Mouse (Mus musculus) liver, adult 2 months (tissue): Measurements from ENCODE around the gene Tgfb2. TPM values are rescaled to one million over a fixed set of nuclear protein-coding genes. Genes with fewer than 3 reads are reported as not detected.
A peak's percentile ranks its signal among the peaks of the same experiment; 100 is the strongest.

Experiments used
- DNase-seq: peaks from one replicate; pipeline ENCODE4 v3.0.0-alpha.2; 2011; ENCODE audit warnings: low read depth, low spot score; ENCODE audit errors: extremely low read depth
- H3K27ac ChIP-seq: fragments of 200-500 bp; replicated peaks from 2 replicates; pipeline ENCODE4 v1.5.1; 2012; ENCODE audit warnings: low read depth, mild to moderate bottlenecking, control low read depth, inconsistent platforms, low read length; ENCODE audit not compliant: insufficient read depth
- H3K27me3 ChIP-seq: fragments of 200-500 bp; 2 replicates; pipeline ENCODE4 v1.6.1; 2012; ENCODE audit warnings: mild to moderate bottlenecking, moderate library complexity, low read length, inconsistent platforms; ENCODE audit not compliant: control insufficient read depth, insufficient read depth
- H3K36me3 ChIP-seq: fragments of 200-500 bp; 2 replicates; pipeline ENCODE4 v1.6.1; 2012; ENCODE audit warnings: low read length, inconsistent platforms; ENCODE audit not compliant: control insufficient read depth, insufficient read depth
- H3K4me1 ChIP-seq: fragments of 200-500 bp; 2 replicates; pipeline ENCODE4 v1.6.1; 2011; ENCODE audit warnings: low read length; ENCODE audit not compliant: control insufficient read depth, insufficient read depth
- H3K4me3 ChIP-seq: fragments of 200-500 bp; 2 replicates; pipeline ENCODE4 v1.5.1; 2011; ENCODE audit warnings: low read depth, mild to moderate bottlenecking, control low read depth, low read length, moderate library complexity; ENCODE audit not compliant: insufficient read depth
- H3K79me2 ChIP-seq: fragments of 200-500 bp; 2 replicates; pipeline ENCODE4 v1.6.1; 2012; ENCODE audit warnings: inconsistent platforms, mild to moderate bottlenecking, low read length, moderate library complexity; ENCODE audit not compliant: control insufficient read depth, insufficient read depth
- H3K9ac ChIP-seq: fragments of 200-500 bp; 2 replicates; pipeline ENCODE4 v1.6.1; 2012; ENCODE audit warnings: low read depth, mild to moderate bottlenecking, control low read depth, inconsistent platforms, low read length
- CTCF ChIP-seq: fragments of 200-500 bp; IDR thresholded peaks from 2 replicates; pipeline ENCODE4 v1.5.1; 2011; ENCODE audit warnings: low read depth, low read length, control low read depth
- POLR2A ChIP-seq: fragments of 200-500 bp; IDR thresholded peaks from 2 replicates; pipeline ENCODE4 v1.6.1; 2011; ENCODE audit warnings: low read length, control low read depth; ENCODE audit not compliant: insufficient read depth; ENCODE audit errors: extremely low read depth
- WGBS: fragments of 180-500 bp; shearing (Covaris S2); methylation state at CpG from one replicate; pipeline ENCODE4 v1.1.7; 2018; 5-methylcytosine and 5-hydroxymethylcytosine counted together
- polyA plus RNA-seq: library from polyadenylated mRNA; depleted of rRNA; stranded (reverse); fragments of >200 nt; gene quantifications from 2 replicates; pipeline ENCODE4 v1.2.3, GENCODE M21; 2012
- total RNA-seq: library from RNA; depleted of rRNA; stranded (reverse); fragments of >200 nt; gene quantifications from 2 replicates; pipeline ENCODE4 v1.2.3, GENCODE M21; 2014

Tgfb2 gene
- total and polyA plus RNA-seq, 2 experiments: 0.12 to 0.28 TPM

DNA sequence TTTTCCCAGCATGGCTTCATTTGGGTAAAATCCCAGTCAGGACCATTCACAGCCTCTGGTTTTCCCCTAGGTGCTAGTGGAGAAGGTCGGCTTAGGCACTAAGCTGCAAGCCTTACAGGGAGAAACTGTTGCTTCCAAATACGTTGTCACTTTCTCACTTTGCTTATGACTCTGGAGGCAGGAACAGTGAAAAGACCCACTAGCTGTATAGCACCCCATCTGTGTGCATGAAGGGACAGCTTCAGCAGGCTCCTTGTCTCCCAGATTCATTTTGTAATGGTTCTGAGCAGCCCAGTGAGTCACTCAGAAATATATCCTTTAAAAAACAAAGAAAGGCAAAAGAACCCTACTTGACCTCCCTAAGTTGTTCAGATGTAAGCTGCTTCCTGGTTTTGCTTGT lies 100.2 kb downstream of the Tgfb2 start:
- DNase-seq: no peak
- Histone ChIP-seq H3K4me1 (no peaks in the 10 kb centered on the region), H3K27me3 (no peaks in the 10 kb centered on the region), H3K79me2 (no peaks in the 10 kb centered on the region), H3K36me3 (no peaks in the 10 kb centered on the region), H3K27ac (no peak overlapping the region), H3K9ac (no peak overlapping the region), H3K4me3 (no peak overlapping the region)
- 70% methylated on average over 2 of the region's 2 CpGs for WGBS
- no peak for TF ChIP-seq CTCF
- TF ChIP-seq POLR2A: no peak

DNA sequence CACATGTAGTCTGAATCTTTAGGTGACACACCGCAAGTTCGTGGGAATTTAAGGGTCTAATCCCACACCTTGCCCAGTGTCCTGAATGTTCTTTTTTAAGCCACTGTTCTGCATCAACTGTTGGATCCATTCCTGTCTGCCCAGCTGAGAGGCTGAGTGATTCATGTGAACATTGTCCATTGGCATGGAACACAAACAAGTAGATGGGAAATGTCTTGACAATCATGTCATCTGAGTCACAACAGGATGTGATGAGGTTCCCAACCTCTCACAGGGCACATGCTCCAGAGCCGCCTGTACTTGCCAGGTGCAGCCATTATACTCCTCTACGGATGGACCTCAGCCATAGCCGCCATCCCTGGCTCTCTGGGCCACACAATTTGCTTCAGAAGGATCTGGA lies 101.7 kb downstream of the Tgfb2 start:
- H3K79me2 ChIP-seq: no peaks in the 10 kb centered on the region
- no peak for DNase-seq
- H3K27ac ChIP-seq: no peak overlapping the region
- TF ChIP-seq POLR2A (no peak), CTCF (no peak)
- no peaks in the 10 kb centered on the region for H3K4me1 ChIP-seq
- no peaks in the 10 kb centered on the region for H3K27me3 ChIP-seq
- no peak overlapping the region for H3K4me3 ChIP-seq
- no peaks in the 10 kb centered on the region for H3K36me3 ChIP-seq
- H3K9ac ChIP-seq: no peak overlapping the region
- WGBS: 92% methylated on average over 5 of the region's 5 CpGs

DNA sequence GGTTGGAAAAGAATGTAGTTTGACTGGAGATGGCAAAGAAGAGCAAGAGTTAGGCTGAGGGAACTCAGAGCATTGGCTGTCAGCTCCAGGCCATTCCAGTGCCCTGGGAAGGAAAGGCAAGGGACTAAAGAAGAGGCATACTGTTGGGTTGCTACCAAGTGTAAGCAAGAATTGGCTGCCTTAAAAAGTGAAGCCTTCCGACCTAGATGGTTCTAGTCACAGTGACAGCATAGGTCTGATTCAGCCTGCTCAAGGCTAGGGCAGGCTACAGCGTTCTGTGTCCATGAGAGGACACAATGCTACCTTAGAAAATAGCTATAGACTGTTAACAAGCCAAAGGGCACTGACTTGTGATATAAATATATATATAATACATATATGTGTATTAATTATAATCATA lies 117.6 kb downstream of the Tgfb2 start:
- TF ChIP-seq POLR2A (no peak), CTCF (no peak)
- Histone ChIP-seq H3K4me3 (no peak overlapping the region), H3K9ac (no peak overlapping the region), H3K79me2 (no peaks in the 10 kb centered on the region), H3K27ac (no peak overlapping the region), H3K4me1 (no peaks in the 10 kb centered on the region), H3K36me3 (no peaks in the 10 kb centered on the region), H3K27me3 (no peaks in the 10 kb centered on the region)
- 87% methylated on average over 2 of the region's 2 CpGs for WGBS
- no peak for DNase-seq

DNA sequence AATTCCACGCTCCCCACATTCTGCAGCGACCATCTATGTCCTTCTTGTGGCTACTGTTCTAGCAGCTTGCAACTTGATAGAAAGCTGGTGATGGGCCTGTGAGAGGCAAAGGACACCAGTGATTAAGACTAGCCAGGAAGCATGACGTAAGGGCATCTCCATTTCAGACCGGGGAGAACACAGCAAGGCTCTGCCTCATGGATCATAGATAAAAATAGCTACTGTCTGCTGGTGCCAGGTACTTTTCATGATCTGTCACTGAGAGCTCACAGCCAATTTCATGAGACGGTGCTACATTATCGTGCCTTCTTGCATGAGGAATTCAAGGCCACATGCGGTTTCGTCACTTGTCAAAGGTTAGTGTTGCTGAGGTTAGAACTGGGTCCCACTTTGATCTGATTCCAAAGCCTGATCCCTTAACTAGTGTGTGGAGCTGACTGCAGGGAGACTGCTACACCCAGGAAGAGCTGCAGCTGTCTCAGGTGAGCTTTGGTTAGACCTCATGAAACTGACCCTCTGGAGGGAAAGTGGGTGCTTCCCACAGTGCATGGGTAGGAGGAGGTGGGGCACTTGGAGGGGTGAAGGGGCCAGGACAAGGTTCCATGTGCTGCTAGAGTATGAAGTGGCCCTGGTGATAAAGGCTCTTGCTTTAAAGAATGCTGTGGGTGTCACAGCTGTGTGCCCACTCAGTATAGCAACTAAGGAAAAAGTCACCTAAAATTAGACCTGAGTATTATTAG lies 118.6 kb downstream of the Tgfb2 start:
- no peaks in the 10 kb centered on the region for H3K4me1 ChIP-seq
- H3K79me2 ChIP-seq: no peaks in the 10 kb centered on the region
- H3K4me3 ChIP-seq: no peak overlapping the region
- no peak for TF ChIP-seq POLR2A
- TF ChIP-seq CTCF: no peak
- WGBS: 39% methylated on average over 8 of the region's 8 CpGs
- H3K36me3 ChIP-seq: no peaks in the 10 kb centered on the region
- H3K27me3 ChIP-seq: no peaks in the 10 kb centered on the region
- peak; percentile 81 for DNase-seq
- H3K27ac ChIP-seq: no peak overlapping the region
- no peak overlapping the region for H3K9ac ChIP-seq

DNA sequence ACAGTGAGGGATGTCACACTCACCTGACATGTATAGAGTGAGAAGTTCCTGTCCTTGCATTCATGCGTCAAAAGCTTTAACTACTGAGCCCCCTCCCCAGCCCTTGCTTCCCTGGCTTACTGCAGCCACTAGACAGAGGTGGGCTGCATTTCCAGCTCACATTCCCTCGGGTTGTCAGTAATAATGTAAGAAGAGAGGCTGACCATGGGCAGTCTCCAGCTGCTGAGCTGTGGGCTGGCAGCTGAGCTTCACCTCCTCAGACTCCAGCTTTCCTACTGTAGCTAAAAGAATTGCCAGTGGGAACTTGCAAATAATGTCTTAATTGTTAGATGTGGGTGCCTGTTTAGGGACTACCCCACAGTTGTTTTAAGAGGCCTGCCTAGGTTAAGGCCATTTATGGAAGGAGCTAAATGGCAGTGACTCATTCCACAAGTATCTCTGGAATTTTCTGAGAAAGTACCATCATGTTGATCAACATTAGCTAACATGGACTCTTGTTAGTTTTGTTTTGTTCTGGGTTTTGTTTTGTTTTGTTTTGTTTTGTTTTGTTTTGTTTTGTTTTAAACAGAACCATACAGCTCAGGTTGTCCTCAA lies 120.1 kb downstream of the Tgfb2 start:
- no peaks in the 10 kb centered on the region for H3K36me3 ChIP-seq
- no peak for TF ChIP-seq POLR2A
- TF ChIP-seq CTCF: no peak
- H3K4me1 ChIP-seq: no peaks in the 10 kb centered on the region
- H3K27me3 ChIP-seq: no peaks in the 10 kb centered on the region
- H3K79me2 ChIP-seq: no peaks in the 10 kb centered on the region
- DNase-seq: no peak
- H3K27ac ChIP-seq: no peak overlapping the region
- no peak overlapping the region for H3K9ac ChIP-seq
- WGBS: 73% methylated on average over 2 of the region's 2 CpGs
- H3K4me3 ChIP-seq: no peak overlapping the region

DNA sequence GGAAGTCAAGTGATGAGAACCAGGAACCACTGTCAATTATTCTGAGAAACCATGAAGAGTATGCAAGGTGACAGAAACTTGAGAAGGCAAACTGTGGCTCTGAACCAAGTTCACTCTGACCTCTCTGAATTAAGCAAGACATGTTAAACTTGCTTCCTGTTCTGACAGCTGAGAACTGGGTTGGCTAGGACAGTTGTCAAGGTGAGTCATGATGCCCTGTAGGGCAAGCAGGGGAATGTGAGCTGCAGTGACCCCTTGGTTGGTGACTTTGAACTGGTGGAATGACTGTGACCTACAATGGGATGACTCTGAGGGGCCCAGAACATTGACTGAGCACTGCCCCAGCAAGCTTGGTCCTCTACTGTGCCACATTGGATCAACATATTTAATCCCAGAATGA lies 121.9 kb downstream of the Tgfb2 start:
- Histone ChIP-seq H3K27ac (no peak overlapping the region), H3K4me3 (no peak overlapping the region), H3K4me1 (no peaks in the 10 kb centered on the region), H3K79me2 (no peaks in the 10 kb centered on the region), H3K9ac (no peak overlapping the region), H3K36me3 (no peaks in the 10 kb centered on the region), H3K27me3 (no peaks in the 10 kb centered on the region)
- no peak for TF ChIP-seq POLR2A
- TF ChIP-seq CTCF: no peak
- peak; percentile 25 for DNase-seq
